Comparison of ENCODE assay signal across 9 mouse cellular contexts in genomic region chr2:84455236-84455799, GRCm38 (mm10). TPM values are rescaled to one million over a fixed set of nuclear protein-coding genes. Genes with fewer than 3 reads are reported as not detected.
A peak's percentile ranks its signal among the peaks of the same experiment; 100 is the strongest.
DNase-seq lines count a peak whose midpoint lies in the region; ATAC-seq lines count a peak whose summit lies in the region.
"Had no signal": no experiment of that assay in that cellular context is flagged by ENCODE, and none has a peak within 500 bp of the region (broad histone marks: within the 10 kb centered on the region; RNA-seq: fewer than 3 reads in every experiment).

No protein-coding gene starts in this region.

- no peak overlapping the region for H3K9ac ChIP-seq in embryonic facial prominence, embryonic 13.5 days
- H3K9ac ChIP-seq in lung, embryonic 16.5 days (ENCODE audit: low read length), result no peak overlapping the region

- no peaks in the 10 kb centered on the region for H3K9me3 ChIP-seq in embryonic facial prominence, embryonic 13.5 days
- H3K9me3 ChIP-seq in lung, embryonic 16.5 days (ENCODE audit: control insufficient read depth, low read length), result no peaks in the 10 kb centered on the region

- H3K27ac ChIP-seq in embryonic facial prominence, embryonic 13.5 days, result no peak overlapping the region
- H3K27ac ChIP-seq in lung, embryonic 16.5 days (ENCODE audit: low read length), result no peak overlapping the region

- WGBS in embryonic facial prominence, embryonic 13.5 days, result 6% methylated on average over 5 of the region's 5 CpGs
- WGBS in lung, embryonic 16.5 days, result 6% methylated on average over 5 of the region's 5 CpGs

- no peaks in the 10 kb centered on the region for H3K36me3 ChIP-seq in embryonic facial prominence, embryonic 13.5 days
- no peaks in the 10 kb centered on the region; the same call in 1 of the 2 replicates for H3K36me3 ChIP-seq in lung, embryonic 16.5 days (ENCODE audit: control insufficient read depth, insufficient read depth, low read length)

- ATAC-seq in activated CD4-positive, CD25-positive, alpha-beta regulatory T cell, adult 4 months, result peak; percentile 90
- ATAC-seq in embryonic facial prominence, embryonic 13.5 days (ENCODE audit: insufficient number of reproducible peaks, insufficient read depth, low FRiP score, low TSS enrichment, low read depth), result no peak
- peak; percentile 78 for ATAC-seq in lung, embryonic 16.5 days (ENCODE audit: low read depth)

- no peak overlapping the region for H3K4me3 ChIP-seq in embryonic facial prominence, embryonic 13.5 days
- no peak overlapping the region for H3K4me3 ChIP-seq in lung, embryonic 16.5 days (ENCODE audit: low read length)
- H3K4me3 ChIP-seq: myocyte had no signal

- H3K27me3 ChIP-seq in embryonic facial prominence, embryonic 13.5 days, result no peaks in the 10 kb centered on the region
- H3K27me3 ChIP-seq in lung, embryonic 16.5 days (ENCODE audit: control insufficient read depth, insufficient read depth, low read depth, low read length), result no peaks in the 10 kb centered on the region

- intact Hi-C loops in heart, postnatal 36 days (cut with DNase I), result loop anchor here (1.0 to 5.0 kb wide), 3 partner anchors 24 to 342 kb away; partner anchors contain the start of gene Ube2l6

- H3K4me1 ChIP-seq in embryonic facial prominence, embryonic 13.5 days, result no peaks in the 10 kb centered on the region
- H3K4me1 ChIP-seq in lung, embryonic 16.5 days (replicated peaks; ENCODE audit: control insufficient read depth, insufficient read depth, low read length), result no peaks in the 10 kb centered on the region

- DNase-seq in adrenal gland, adult (ENCODE audit: inconsistent age in 2 of 2, low spot score in 1 of 2), result peak; percentile 35 to 89
- DNase-seq in adrenal gland, adult 8-10 months, result no peak
- peak; percentile 43 to 52 for DNase-seq in heart, postnatal 36 days
- peak; percentile 38 to 82 for DNase-seq in layer of hippocampus, adult 18-20 months (ENCODE audit: low spot score in 2 of 2)
- DNase-seq in retina, postnatal 1 day, result peak; percentile 91

- H3K4me2 ChIP-seq in embryonic facial prominence, embryonic 13.5 days, result peak overlapping the region; percentile 23
- no peak overlapping the region for H3K4me2 ChIP-seq in lung, embryonic 16.5 days (ENCODE audit: low read depth, low read length)

RNA-seq across cellular contexts. Expression of gene Tfpi, which starts 21.3 kb away (rescaled TPM):
- 10 to 100 TPM; 49.3 to 79.9 (median 60.1) TPM for total RNA-seq in adrenal gland, adult 8-10 months (2022)
- polyA plus RNA-seq in activated CD4-positive, CD25-positive, alpha-beta regulatory T cell, adult 4 months (2017; shearing (Covaris generic)), result 1 to 10 TPM; 1.4 to 6.1 TPM
- polyA plus RNA-seq in embryonic facial prominence, embryonic 13.5 days (2015; fragmentation: Nextera tagmentation; extraction: Ambion mirVana), result 20.4 and 27.3 TPM in 2 replicates
- total RNA-seq in heart, postnatal 36 days (2021), result 10 to 100 TPM; 52.0 to 64.1 TPM
- 1 to 10 TPM; 2.6 to 2.7 TPM for total RNA-seq in layer of hippocampus, adult 18-20 months (2021)
- polyA plus RNA-seq in lung, embryonic 16.5 days (2015; fragmentation: Nextera tagmentation; extraction: Ambion mirVana), result 63.6 and 64.9 TPM in 2 replicates

RNA-seq across cellular contexts. Expression of gene Calcrl, which starts 30.1 kb away (rescaled TPM):
- 10 to 100 TPM; 15.8 to 27.4 (median 24.1) TPM for total RNA-seq in adrenal gland, adult 8-10 months (2022)
- 10 to 100 TPM; 24.9 to 26.1 TPM for polyA plus RNA-seq in activated CD4-positive, CD25-positive, alpha-beta regulatory T cell, adult 4 months (2017; shearing (Covaris generic))
- 14.7 and 20.5 TPM in 2 replicates for polyA plus RNA-seq in embryonic facial prominence, embryonic 13.5 days (2015; fragmentation: Nextera tagmentation; extraction: Ambion mirVana)
- 10 to 100 TPM; 29.2 to 31.4 TPM for total RNA-seq in heart, postnatal 36 days (2021)
- total RNA-seq in layer of hippocampus, adult 18-20 months (2021), result 1 to 10 TPM; 6.9 to 8.5 TPM
- 110 and 111 TPM in 2 replicates for polyA plus RNA-seq in lung, embryonic 16.5 days (2015; fragmentation: Nextera tagmentation; extraction: Ambion mirVana)

Comparison
In these comparisons a context has a peak if more than half of its experiments do, and no peak if none do; other contexts are left out.
1. RNA of gene Tfpi, which starts 21.3 kb away (total RNA-seq): 49.3 to 79.9 TPM in adrenal gland, adult 8-10 months and 52.0 to 64.1 TPM in heart, postnatal 36 days; 2.6 to 2.7 TPM in layer of hippocampus, adult 18-20 months; every median in the first group is over 10 times any median in the second.